Mouse (Mus musculus): ENCODE data around the gene Ddx54. TPM values are rescaled to one million over a fixed set of nuclear protein-coding genes. Genes with fewer than 3 reads are reported as not detected.

Gene Ddx54
- total and polyA plus RNA-seq, 3 experiments, result 63.7 to 91.8 (median 83.6) TPM

DNA sequence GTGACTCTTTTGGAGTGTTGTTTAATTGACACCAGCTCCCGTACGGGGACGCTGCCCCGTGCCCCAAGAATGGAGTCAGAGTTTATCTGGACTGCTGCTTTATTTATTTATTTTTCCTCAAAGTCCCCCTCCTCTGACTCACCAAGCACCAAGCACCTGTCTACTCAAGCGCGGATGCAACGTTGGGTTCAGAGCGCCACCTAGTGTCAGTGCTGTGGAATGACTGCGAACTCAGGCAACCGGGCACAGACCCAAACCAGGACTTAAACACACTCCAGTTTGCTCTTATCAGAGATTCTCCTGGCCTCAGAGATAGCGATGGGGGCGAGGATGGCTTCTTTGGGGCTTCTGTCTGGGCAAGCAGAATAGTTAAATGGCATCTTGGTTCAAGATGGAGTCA, 61.1 kb downstream of the Ddx54 start:
- no peaks in the 10 kb centered on the region for H3K27me3 ChIP-seq (replicated peaks)
- H3K27ac ChIP-seq (ENCODE audit: insufficient read depth, low read depth), result no peak overlapping the region
- peaks cover 47 to 93% of the 10 kb centered on the region in 2 experiments for H3K36me3 ChIP-seq (replicated peaks in 1 of 2; ENCODE audit: control insufficient read depth in 1 of 2, insufficient read depth in 1 of 2, low read length in 1 of 2)
- H3K4me1 ChIP-seq (ENCODE audit: control insufficient read depth in 1 of 2, insufficient read depth in 2 of 2), result peaks cover 4 to 33% of the 10 kb centered on the region in 2 experiments; a peak in 2 of 4 replicates
- no peak overlapping the region for H3K9ac ChIP-seq (ENCODE audit: insufficient read depth, low read depth)
- H3K79me2 ChIP-seq (replicated peaks; ENCODE audit: control insufficient read depth, extremely low read depth, insufficient read depth, poor library complexity, severe bottlenecking), result no peaks in the 10 kb centered on the region
- dilution Hi-C loops (cut with MboI; ENCODE audit: extremely low pct_ligation_motif_present, extremely low pct_unique_long_range_greater_than_20kb, low sequenced_read_pairs), result no loop called here
- no peak overlapping the region for H3K4me2 ChIP-seq (ENCODE audit: insufficient read depth, low read depth, poor library complexity, severe bottlenecking)
- H3K9me3 ChIP-seq (replicated peaks; ENCODE audit: low read length), result peaks cover 6% of the 10 kb centered on the region
- peak; percentile 81 for DNase-seq (ENCODE audit: extremely low read depth)
- H3K4me3 ChIP-seq (replicated peaks in 1 of 3; ENCODE audit: low read depth in 2 of 3, low read length in 2 of 3, poor library complexity in 1 of 3), result no peak overlapping the region
- TF ChIP-seq MXI1 (IDR thresholded peaks at IDR 0.05; ENCODE audit: low read depth, low read length), result no peak
- peak; percentile 38; the same call in 1 of the 2 replicates for TF ChIP-seq NELFE (IDR thresholded peaks at IDR 0.05; ENCODE audit: low read depth, low read length)
- no peak for TF ChIP-seq TBP (conservative IDR thresholded peaks at IDR 0.05; ENCODE audit: low read depth, low read length)
- TF ChIP-seq BHLHE40 (IDR thresholded peaks at IDR 0.05; ENCODE audit: low read depth, low read length), result peak; percentile 16; the same call in 1 of the 2 replicates
- no peak for TF ChIP-seq POLR2A (IDR thresholded peaks at IDR 0.05; ENCODE audit: low read depth, low read length)
- TF ChIP-seq SMC3 (IDR thresholded peaks at IDR 0.05; ENCODE audit: low read depth, low read length), result peak; percentile 97
- no peak for TF ChIP-seq IRF4 (IDR thresholded peaks at IDR 0.05; ENCODE audit: low read depth, low read length)
- peak; percentile 88 to 97 for TF ChIP-seq CTCF (conservative IDR thresholded peaks at IDR 0.05 in 1 of 2, IDR thresholded peaks at IDR 0.05 in 1 of 2; ENCODE audit: low read depth in 2 of 2, low read length in 2 of 2)
- no peak for TF ChIP-seq MAZ (IDR thresholded peaks at IDR 0.05; ENCODE audit: low read depth, low read length)
- TF ChIP-seq MAFK (IDR thresholded peaks at IDR 0.05; ENCODE audit: insufficient replicate concordance, low read length), result no peak
- TF ChIP-seq ZC3H11A (IDR thresholded peaks at IDR 0.05; ENCODE audit: low read depth, low read length), result peak; percentile 78
- TF ChIP-seq NRF1 (IDR thresholded peaks at IDR 0.05; ENCODE audit: low read depth, low read length), result no peak
- TF ChIP-seq ZNF384 (IDR thresholded peaks at IDR 0.05; ENCODE audit: low read depth, low read length), result no peak
- no peak for TF ChIP-seq JUN (IDR thresholded peaks at IDR 0.05; ENCODE audit: insufficient read depth, low read depth, low read length)
- TF ChIP-seq E2F4 (IDR thresholded peaks at IDR 0.05; ENCODE audit: insufficient replicate concordance, low read depth, low read length), result no peak
- TF ChIP-seq JUND (conservative IDR thresholded peaks at IDR 0.05; ENCODE audit: low read depth, low read length), result no peak
- no peak for TF ChIP-seq HCFC1 (IDR thresholded peaks at IDR 0.05; ENCODE audit: low read depth, low read length)
- peak; percentile 44; the same call in 1 of the 2 replicates for TF ChIP-seq SIN3A (IDR thresholded peaks at IDR 0.05; ENCODE audit: low read length)
- no peak for TF ChIP-seq ETS1 (conservative IDR thresholded peaks at IDR 0.05; ENCODE audit: low read depth, low read length)
- no peak for TF ChIP-seq EP300 (IDR thresholded peaks at IDR 0.05; ENCODE audit: low read length)
- 0 out of 2 replicates have a peak, but pooled peaks have one; percentile 37 for TF ChIP-seq TCF12 (IDR thresholded peaks at IDR 0.05; ENCODE audit: low read depth, low read length)
- no peak for TF ChIP-seq POLR2AphosphoS2 (IDR thresholded peaks at IDR 0.05; ENCODE audit: low read depth, low read length)
- TF ChIP-seq ZMIZ1 (IDR thresholded peaks at IDR 0.05; ENCODE audit: low read depth, low read length), result no peak
- TF ChIP-seq RAD21 (IDR thresholded peaks at IDR 0.05; ENCODE audit: low read depth, low read length), result peak; percentile 96
- TF ChIP-seq RCOR1 (conservative IDR thresholded peaks at IDR 0.05; ENCODE audit: low read depth, low read length), result no peak
- TF ChIP-seq UBTF (IDR thresholded peaks at IDR 0.05; ENCODE audit: low read depth, low read length), result no peak
- TF ChIP-seq PAX5 (IDR thresholded peaks at IDR 0.05; ENCODE audit: low read length), result no peak
- TF ChIP-seq CHD2 (IDR thresholded peaks at IDR 0.05; ENCODE audit: low read length), result no peak
- TF ChIP-seq ELF1 (IDR thresholded peaks at IDR 0.05; ENCODE audit: low read depth, low read length), result no peak
- TF ChIP-seq MEF2A (IDR thresholded peaks at IDR 0.05; ENCODE audit: borderline replicate concordance, low read depth, low read length), result peak; percentile 48; the same call in 1 of the 2 replicates
- no peak for TF ChIP-seq MYC (IDR thresholded peaks at IDR 0.05; ENCODE audit: low read depth, low read length)
- TF ChIP-seq MAX (IDR thresholded peaks at IDR 0.05; ENCODE audit: low read length), result 0 out of 2 replicates have a peak, but pooled peaks have one; percentile 13
- no peak for TF ChIP-seq USF1 (IDR thresholded peaks at IDR 0.05; ENCODE audit: low read depth, low read length)
- no peak for TF ChIP-seq KAT2A (IDR thresholded peaks at IDR 0.05; ENCODE audit: insufficient replicate concordance, low read length)
- TF ChIP-seq CHD1 (IDR thresholded peaks at IDR 0.05; ENCODE audit: low read depth, low read length), result no peak
- TF ChIP-seq ZKSCAN1 (IDR thresholded peaks at IDR 0.05; ENCODE audit: borderline replicate concordance, low read depth, low read length), result no peak
- TF ChIP-seq USF2 (conservative IDR thresholded peaks at IDR 0.05; ENCODE audit: low read depth, low read length), result no peak
- TF ChIP-seq GABPA (IDR thresholded peaks at IDR 0.05; ENCODE audit: insufficient replicate concordance, low read depth, low read length), result no peak
- in situ Hi-C loops (cut with MboI; ENCODE audit: low pct_ligation_motif_present, low pct_unique_long_range_greater_than_20kb, low sequenced_read_pairs), result no loop called here

Data from CH12.LX (cell line).